Mouse (Mus musculus): Measurements from ENCODE around the gene Exoc4. TPM values are rescaled to one million over a fixed set of nuclear protein-coding genes. Genes with fewer than 3 reads are reported as not detected.

Gene Exoc4
- polyA plus RNA-seq, 1 experiment from 2014 or later, result 38.8 TPM

GRCm38 (mm10) chr6:33913964-33914363 lies 665.1 kb downstream of the Exoc4 start:
- no peaks in the 10 kb centered on the region for H3K9me3 ChIP-seq (replicated peaks)
- H3K4me2 ChIP-seq, result no peak overlapping the region
- no peaks in the 10 kb centered on the region for H3K36me3 ChIP-seq
- peak overlapping the region; percentile 43; the same call in 1 of the 2 replicates for H3K27ac ChIP-seq (replicated peaks)
- 65% methylated on average over 4 of the region's 4 CpGs for WGBS
- ATAC-seq (ENCODE audit: low FRiP score), result no peak
- no peak overlapping the region for H3K9ac ChIP-seq (replicated peaks)
- H3K4me3 ChIP-seq (replicated peaks), result no peak overlapping the region
- H3K4me1 ChIP-seq, result peaks cover 11% of the 10 kb centered on the region
- no peaks in the 10 kb centered on the region for H3K27me3 ChIP-seq (replicated peaks)

DNA sequence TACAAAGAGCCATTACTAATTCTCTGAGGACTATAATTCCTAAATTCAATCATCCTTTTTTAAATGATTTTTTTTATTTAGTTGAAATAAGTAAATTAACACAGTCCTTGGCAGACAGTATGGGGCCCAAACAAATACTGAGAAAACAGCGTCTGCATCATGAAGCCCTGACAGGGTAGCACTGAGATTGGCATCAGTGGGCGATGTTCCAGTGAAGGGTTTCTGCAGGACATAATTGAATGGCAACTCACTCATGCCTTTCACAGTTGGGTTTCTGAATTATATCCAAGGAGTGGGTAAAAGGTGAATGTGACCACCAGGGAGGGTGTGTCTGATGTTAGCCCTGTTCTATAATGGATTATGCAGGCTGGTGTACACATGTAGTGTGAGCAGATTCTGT lies 674.7 kb downstream of the Exoc4 start:
- no peaks in the 10 kb centered on the region for H3K9me3 ChIP-seq (replicated peaks)
- H3K4me3 ChIP-seq (replicated peaks), result no peak overlapping the region
- H3K27ac ChIP-seq (replicated peaks), result no peak overlapping the region
- no peak overlapping the region for H3K4me2 ChIP-seq
- H3K9ac ChIP-seq (replicated peaks), result no peak overlapping the region
- H3K27me3 ChIP-seq (replicated peaks), result no peaks in the 10 kb centered on the region
- no peaks in the 10 kb centered on the region for H3K4me1 ChIP-seq
- WGBS, result 39% methylated on average over 2 of the region's 2 CpGs
- ATAC-seq (ENCODE audit: low FRiP score), result no peak
- no peaks in the 10 kb centered on the region for H3K36me3 ChIP-seq

GRCm38 (mm10) chr6:33924888-33925287 lies 676.0 kb downstream of the Exoc4 start:
- H3K4me3 ChIP-seq (replicated peaks), result no peak overlapping the region
- H3K9ac ChIP-seq (replicated peaks), result no peak overlapping the region
- no peak for ATAC-seq (ENCODE audit: low FRiP score)
- H3K4me1 ChIP-seq, result peaks cover 7% of the 10 kb centered on the region
- H3K27me3 ChIP-seq (replicated peaks), result no peaks in the 10 kb centered on the region
- H3K9me3 ChIP-seq (replicated peaks), result no peaks in the 10 kb centered on the region
- H3K4me2 ChIP-seq, result no peak overlapping the region
- H3K36me3 ChIP-seq, result no peaks in the 10 kb centered on the region
- 88% methylated on average over 4 of the region's 4 CpGs for WGBS
- H3K27ac ChIP-seq (replicated peaks), result no peak overlapping the region

DNA sequence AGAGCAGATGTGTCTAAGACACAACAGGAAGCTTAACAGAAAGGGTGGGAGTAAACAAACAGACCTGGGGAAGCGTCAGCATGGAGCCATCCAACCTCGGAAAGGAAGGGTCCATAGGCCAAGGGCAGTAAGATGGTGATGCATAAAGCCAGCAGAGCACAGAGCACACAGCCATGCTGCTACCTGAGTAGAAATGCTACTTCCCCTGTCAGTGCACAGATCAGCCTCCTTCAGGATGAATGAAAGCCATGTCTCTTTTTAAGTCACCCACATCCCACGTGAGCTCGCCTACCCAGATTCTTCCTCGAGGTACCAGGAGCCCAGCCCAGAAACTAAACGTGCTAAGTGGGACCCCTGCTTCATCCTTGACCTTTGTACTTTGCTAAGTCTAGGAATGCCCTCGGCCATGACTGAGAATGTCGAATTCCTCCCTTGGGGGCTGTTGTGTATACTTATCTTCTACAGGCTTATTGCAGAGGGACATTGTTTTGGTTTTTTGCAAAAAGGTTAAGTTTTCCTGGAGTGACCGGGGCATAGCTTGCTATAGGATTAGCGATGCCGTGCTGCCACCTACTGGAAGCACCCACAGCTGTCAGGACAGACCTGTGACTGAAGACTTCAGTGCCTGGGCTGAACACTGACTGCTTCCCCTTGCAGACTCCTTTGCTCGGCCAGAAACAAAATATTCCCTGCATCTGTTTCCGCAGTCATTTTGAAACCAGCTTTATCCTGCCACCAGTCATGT lies 680.6 kb downstream of the Exoc4 start:
- H3K4me1 ChIP-seq, result peaks cover 14% of the 10 kb centered on the region
- H3K4me3 ChIP-seq (replicated peaks), result no peak overlapping the region
- peak overlapping the region; percentile 45 for H3K27ac ChIP-seq (replicated peaks)
- peak; percentile 95 for ATAC-seq (ENCODE audit: low FRiP score)
- 29% methylated on average over 13 of the region's 13 CpGs for WGBS
- no peak overlapping the region for H3K9ac ChIP-seq (replicated peaks)
- no peaks in the 10 kb centered on the region for H3K27me3 ChIP-seq (replicated peaks)
- no peaks in the 10 kb centered on the region for H3K9me3 ChIP-seq (replicated peaks)
- H3K36me3 ChIP-seq, result no peaks in the 10 kb centered on the region
- peak overlapping the region; percentile 11; the same call in 1 of the 2 replicates for H3K4me2 ChIP-seq

GRCm38 (mm10) chr6:33930087-33930945 lies 681.4 kb downstream of the Exoc4 start:
- ATAC-seq (ENCODE audit: low FRiP score), result no peak
- WGBS, result 56% methylated on average over 8 of the region's 8 CpGs
- peak overlapping the region; percentile 45 for H3K27ac ChIP-seq (replicated peaks)

DNA sequence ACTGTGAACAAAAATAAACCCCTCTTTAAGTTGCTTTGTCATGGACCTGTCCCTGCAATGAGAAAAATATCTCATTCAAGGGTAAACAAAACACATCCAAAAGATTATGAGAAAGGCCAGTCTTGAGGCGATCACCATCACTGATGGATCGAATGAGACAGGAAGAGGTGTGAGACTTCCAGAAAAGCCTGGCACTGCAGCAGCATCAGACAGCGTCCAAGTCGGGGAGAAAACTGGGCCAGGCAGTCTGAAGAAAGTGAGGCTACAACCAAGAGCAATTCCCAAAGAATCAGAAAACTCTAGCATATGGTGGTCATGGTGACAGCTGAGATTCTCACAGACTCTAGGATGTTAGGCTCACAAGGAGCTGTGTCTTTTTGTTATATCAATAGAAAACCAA lies 689.0 kb downstream of the Exoc4 start:
- Histone ChIP-seq H3K27me3 (replicated peaks) (no peaks in the 10 kb centered on the region), H3K36me3 (no peaks in the 10 kb centered on the region), H3K4me3 (replicated peaks) (no peak overlapping the region), H3K27ac (replicated peaks) (no peak overlapping the region), H3K9me3 (replicated peaks) (no peaks in the 10 kb centered on the region), H3K4me1 (0 out of 2 replicates have a peak, but pooled peaks cover 7% of the 10 kb centered on the region), H3K4me2 (no peak overlapping the region), H3K9ac (replicated peaks) (no peak overlapping the region)
- 94% methylated on average over 4 of the region's 4 CpGs for WGBS
- ATAC-seq (ENCODE audit: low FRiP score), result no peak

More at GRCm38 (mm10) chr6:33930087-33930945, 681.4 kb downstream of the Exoc4 start:
- Histone ChIP-seq H3K27me3 (replicated peaks) (no peaks in the 10 kb centered on the region), H3K4me1 (peaks cover 19% of the 10 kb centered on the region), H3K9me3 (replicated peaks) (no peaks in the 10 kb centered on the region), H3K4me3 (replicated peaks) (no peak overlapping the region), H3K4me2 (peak overlapping the region; percentile 11; the same call in 1 of the 2 replicates), H3K36me3 (no peaks in the 10 kb centered on the region), H3K9ac (replicated peaks) (no peak overlapping the region)

GRCm38 (mm10) chr6:33939169-33939568 lies 690.3 kb downstream of the Exoc4 start:
- no peak overlapping the region for H3K27ac ChIP-seq (replicated peaks)
- WGBS, result 75% methylated on average over 5 of the region's 5 CpGs
- H3K9ac ChIP-seq (replicated peaks), result no peak overlapping the region
- no peak overlapping the region for H3K4me3 ChIP-seq (replicated peaks)
- H3K9me3 ChIP-seq (replicated peaks), result no peaks in the 10 kb centered on the region
- no peaks in the 10 kb centered on the region for H3K36me3 ChIP-seq
- no peak overlapping the region for H3K4me2 ChIP-seq
- 0 out of 2 replicates have a peak, but pooled peaks cover 7% of the 10 kb centered on the region for H3K4me1 ChIP-seq
- H3K27me3 ChIP-seq (replicated peaks), result no peaks in the 10 kb centered on the region
- ATAC-seq (ENCODE audit: low FRiP score), result no peak

GRCm38 (mm10) chr6:33946911-33947489 lies 698.1 kb downstream of the Exoc4 start:
- WGBS, result 65% methylated on average over 2 of the region's 2 CpGs
- H3K9me3 ChIP-seq (replicated peaks), result no peaks in the 10 kb centered on the region
- no peak overlapping the region for H3K4me2 ChIP-seq
- H3K9ac ChIP-seq (replicated peaks), result no peak overlapping the region
- ATAC-seq (ENCODE audit: low FRiP score), result no peak
- H3K27ac ChIP-seq (replicated peaks), result no peak overlapping the region
- no peaks in the 10 kb centered on the region for H3K36me3 ChIP-seq
- H3K4me3 ChIP-seq (replicated peaks), result no peak overlapping the region
- H3K27me3 ChIP-seq (replicated peaks), result no peaks in the 10 kb centered on the region
- no peaks in the 10 kb centered on the region for H3K4me1 ChIP-seq

- no peak for ATAC-seq (ENCODE audit: low FRiP score)
- WGBS, result 97% methylated on average over 2 of the region's 2 CpGs
- no peak overlapping the region for H3K27ac ChIP-seq (replicated peaks)
These were observed 701.2 kb downstream of the Exoc4 start for GRCm38 (mm10) chr6:33950113-33950512.

GRCm38 (mm10) chr6:33955469-33955868 lies 706.6 kb downstream of the Exoc4 start:
- Histone ChIP-seq H3K4me2 (no peak overlapping the region), H3K9me3 (replicated peaks) (no peaks in the 10 kb centered on the region), H3K27ac (replicated peaks) (peak overlapping the region; percentile 54), H3K9ac (replicated peaks) (no peak overlapping the region), H3K27me3 (replicated peaks) (no peaks in the 10 kb centered on the region), H3K4me1 (peaks cover 18% of the 10 kb centered on the region), H3K4me3 (replicated peaks) (no peak overlapping the region), H3K36me3 (no peaks in the 10 kb centered on the region)
- ATAC-seq (ENCODE audit: low FRiP score), result peak; percentile 64; the same call in 1 of the 2 replicates
- WGBS, result 40% methylated on average over 7 of the region's 7 CpGs

More at GRCm38 (mm10) chr6:33950113-33950512, 701.2 kb downstream of the Exoc4 start:
- no peak overlapping the region for H3K4me2 ChIP-seq
- peaks cover 3% of the 10 kb centered on the region for H3K4me1 ChIP-seq
- no peak overlapping the region for H3K4me3 ChIP-seq (replicated peaks)
- no peak overlapping the region for H3K9ac ChIP-seq (replicated peaks)
- H3K9me3 ChIP-seq (replicated peaks), result no peaks in the 10 kb centered on the region
- no peaks in the 10 kb centered on the region for H3K36me3 ChIP-seq
- H3K27me3 ChIP-seq (replicated peaks), result no peaks in the 10 kb centered on the region

DNA sequence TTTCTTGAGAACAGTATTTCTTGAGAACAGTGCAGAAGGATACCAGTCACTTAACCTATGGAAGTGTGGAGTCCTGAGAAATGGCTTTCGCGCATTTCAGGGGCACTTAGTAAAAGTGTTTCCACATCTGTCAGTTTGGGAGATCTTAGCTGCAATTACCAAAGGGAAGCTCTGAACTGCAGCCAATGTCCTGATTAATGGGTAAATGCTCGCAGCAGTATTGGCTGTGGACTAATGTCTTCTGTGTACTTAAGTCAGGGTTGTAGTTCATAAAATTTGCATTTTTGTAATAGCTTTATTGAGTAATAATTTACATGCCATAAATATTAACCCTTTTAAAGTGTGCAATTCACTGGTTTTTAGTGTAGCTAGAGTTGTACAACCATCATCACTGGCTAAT lies 709.4 kb downstream of the Exoc4 start:
- Histone ChIP-seq H3K9ac (replicated peaks) (no peak overlapping the region), H3K4me1 (peaks cover 22% of the 10 kb centered on the region), H3K27me3 (replicated peaks) (no peaks in the 10 kb centered on the region), H3K4me3 (replicated peaks) (no peak overlapping the region), H3K36me3 (no peaks in the 10 kb centered on the region), H3K9me3 (replicated peaks) (no peaks in the 10 kb centered on the region), H3K27ac (replicated peaks) (no peak overlapping the region), H3K4me2 (no peak overlapping the region)
- ATAC-seq (ENCODE audit: low FRiP score), result no peak
- 39% methylated on average over 3 of the region's 3 CpGs for WGBS

Measured in neural tube, embryonic 15.5 days (tissue).